Mouse (Mus musculus): ENCODE data around the gene Tssc4. TPM values are rescaled to one million over a fixed set of nuclear protein-coding genes. Genes with fewer than 3 reads are reported as not detected.

The Tssc4 gene
- total and polyA plus RNA-seq, 3 experiments = 44.1 to 55.1 (median 49.8) TPM

DNA sequence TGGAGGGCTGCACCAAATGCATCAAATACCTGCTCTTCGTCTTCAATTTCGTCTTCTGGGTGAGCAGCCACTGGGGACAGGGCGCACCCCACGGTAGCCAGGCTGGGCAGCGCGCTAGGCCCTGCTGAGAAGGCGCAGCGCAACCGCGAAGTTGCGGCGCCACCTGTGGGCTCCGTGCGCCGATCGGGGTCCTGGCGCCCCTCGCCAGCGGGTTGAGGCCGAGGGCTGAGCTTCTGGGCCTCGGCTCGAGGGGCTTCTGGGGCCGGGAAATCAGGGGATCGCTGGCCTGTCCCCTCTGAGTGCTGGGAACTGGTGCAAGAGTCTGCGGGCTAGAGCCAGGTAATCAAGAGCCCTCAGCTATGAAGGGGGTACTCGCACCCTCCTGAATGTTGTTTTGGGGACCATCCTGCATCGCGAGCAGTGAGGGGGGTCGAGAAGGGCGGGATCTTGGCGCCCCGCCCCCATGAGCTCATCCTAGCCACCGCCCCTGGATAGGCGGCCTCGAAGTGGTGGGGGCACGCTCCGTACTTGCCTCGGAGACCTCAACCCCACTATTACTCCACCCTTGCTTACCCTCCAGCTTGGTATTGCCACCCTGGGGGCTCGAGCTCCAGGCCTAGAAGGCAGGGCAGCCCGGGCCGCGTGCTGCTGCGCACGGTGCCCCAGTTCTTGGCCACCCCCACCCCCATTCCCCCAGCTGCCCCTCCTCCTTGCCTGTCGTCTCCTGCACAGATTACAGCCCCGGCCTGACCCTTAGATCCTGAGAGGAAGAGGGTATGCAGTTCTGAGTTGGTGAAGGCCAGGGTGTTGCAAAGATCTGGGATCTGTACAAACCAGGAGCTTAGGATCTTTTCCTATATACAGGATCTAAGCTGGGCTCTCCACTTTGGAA lies 15.8 kb upstream of the Tssc4 start:
- Histone ChIP-seq H3K36me3 (replicated peaks in 1 of 2; ENCODE audit: control insufficient read depth in 1 of 2, insufficient read depth in 1 of 2, low read length in 1 of 2) (peaks cover 21 to 44% of the 10 kb centered on the region in 2 experiments), H3K79me2 (replicated peaks; ENCODE audit: control insufficient read depth, extremely low read depth, insufficient read depth, poor library complexity, severe bottlenecking) (peaks cover 56% of the 10 kb centered on the region), H3K4me1 (ENCODE audit: control insufficient read depth in 1 of 2, insufficient read depth in 2 of 2) (peaks cover 33 to 62% of the 10 kb centered on the region in 2 experiments), H3K9me3 (replicated peaks; ENCODE audit: low read length) (no peaks in the 10 kb centered on the region), H3K27ac (ENCODE audit: insufficient read depth, low read depth) (peak overlapping the region; percentile 84), H3K9ac (ENCODE audit: insufficient read depth, low read depth) (peak overlapping the region; percentile 77), H3K4me2 (ENCODE audit: insufficient read depth, low read depth, poor library complexity, severe bottlenecking) (peak overlapping the region; percentile 78), H3K27me3 (replicated peaks) (no peaks in the 10 kb centered on the region), H3K4me3 (replicated peaks in 1 of 3; ENCODE audit: low read depth in 2 of 3, low read length in 2 of 3, poor library complexity in 1 of 3) (peak overlapping the region; percentile 79 to 91 (median 90))
- TF ChIP-seq USF2 (conservative IDR thresholded peaks at IDR 0.05; ENCODE audit: low read depth, low read length) = no peak
- peak; percentile 14 for TF ChIP-seq UBTF (IDR thresholded peaks at IDR 0.05; ENCODE audit: low read depth, low read length)
- TF ChIP-seq NELFE (IDR thresholded peaks at IDR 0.05; ENCODE audit: low read depth, low read length) = no peak
- TF ChIP-seq ZC3H11A (IDR thresholded peaks at IDR 0.05; ENCODE audit: low read depth, low read length) = no peak
- TF ChIP-seq BHLHE40 (IDR thresholded peaks at IDR 0.05; ENCODE audit: low read depth, low read length) = no peak
- no peak for TF ChIP-seq MXI1 (IDR thresholded peaks at IDR 0.05; ENCODE audit: low read depth, low read length)
- peak in 1 of 2 experiments; percentile 43; a peak in 2 of 4 replicates for TF ChIP-seq CTCF (conservative IDR thresholded peaks at IDR 0.05 in 1 of 2, IDR thresholded peaks at IDR 0.05 in 1 of 2; ENCODE audit: low read depth in 2 of 2, low read length in 2 of 2)
- TF ChIP-seq POLR2AphosphoS2 (IDR thresholded peaks at IDR 0.05; ENCODE audit: low read depth, low read length) = no peak
- TF ChIP-seq SIN3A (IDR thresholded peaks at IDR 0.05; ENCODE audit: low read length) = 0 out of 2 replicates have a peak, but pooled peaks have one; percentile 15
- no peak for TF ChIP-seq ELF1 (IDR thresholded peaks at IDR 0.05; ENCODE audit: low read depth, low read length)
- no peak for TF ChIP-seq ETS1 (conservative IDR thresholded peaks at IDR 0.05; ENCODE audit: low read depth, low read length)
- TF ChIP-seq HCFC1 (IDR thresholded peaks at IDR 0.05; ENCODE audit: low read depth, low read length) = no peak
- no peak for TF ChIP-seq IRF4 (IDR thresholded peaks at IDR 0.05; ENCODE audit: low read depth, low read length)
- TF ChIP-seq CHD1 (IDR thresholded peaks at IDR 0.05; ENCODE audit: low read depth, low read length) = no peak
- peak; percentile 27; the same call in 1 of the 2 replicates for TF ChIP-seq SMC3 (IDR thresholded peaks at IDR 0.05; ENCODE audit: low read depth, low read length)
- TF ChIP-seq KAT2A (IDR thresholded peaks at IDR 0.05; ENCODE audit: insufficient replicate concordance, low read length) = no peak
- TF ChIP-seq JUN (IDR thresholded peaks at IDR 0.05; ENCODE audit: insufficient read depth, low read depth, low read length) = no peak
- no peak for TF ChIP-seq MYC (IDR thresholded peaks at IDR 0.05; ENCODE audit: low read depth, low read length)
- no peak for TF ChIP-seq RCOR1 (conservative IDR thresholded peaks at IDR 0.05; ENCODE audit: low read depth, low read length)
- TF ChIP-seq MAFK (IDR thresholded peaks at IDR 0.05; ENCODE audit: insufficient replicate concordance, low read length) = no peak
- 0 out of 2 replicates have a peak, but pooled peaks have one; percentile 18 for TF ChIP-seq MAZ (IDR thresholded peaks at IDR 0.05; ENCODE audit: low read depth, low read length)
- no peak for TF ChIP-seq POLR2A (IDR thresholded peaks at IDR 0.05; ENCODE audit: low read depth, low read length)
- TF ChIP-seq NRF1 (IDR thresholded peaks at IDR 0.05; ENCODE audit: low read depth, low read length) = no peak
- TF ChIP-seq EP300 (IDR thresholded peaks at IDR 0.05; ENCODE audit: low read length) = no peak
- TF ChIP-seq CHD2 (IDR thresholded peaks at IDR 0.05; ENCODE audit: low read length) = no peak
- no peak for TF ChIP-seq MEF2A (IDR thresholded peaks at IDR 0.05; ENCODE audit: borderline replicate concordance, low read depth, low read length)
- no peak for TF ChIP-seq ZKSCAN1 (IDR thresholded peaks at IDR 0.05; ENCODE audit: borderline replicate concordance, low read depth, low read length)
- no peak for TF ChIP-seq JUND (conservative IDR thresholded peaks at IDR 0.05; ENCODE audit: low read depth, low read length)
- TF ChIP-seq GABPA (IDR thresholded peaks at IDR 0.05; ENCODE audit: insufficient replicate concordance, low read depth, low read length) = no peak
- no peak for TF ChIP-seq MAX (IDR thresholded peaks at IDR 0.05; ENCODE audit: low read length)
- TF ChIP-seq ZNF384 (IDR thresholded peaks at IDR 0.05; ENCODE audit: low read depth, low read length) = no peak
- peak; percentile 11; the same call in 1 of the 2 replicates for TF ChIP-seq TCF12 (IDR thresholded peaks at IDR 0.05; ENCODE audit: low read depth, low read length)
- peak; percentile 13 for TF ChIP-seq RAD21 (IDR thresholded peaks at IDR 0.05; ENCODE audit: low read depth, low read length)
- no peak for TF ChIP-seq E2F4 (IDR thresholded peaks at IDR 0.05; ENCODE audit: insufficient replicate concordance, low read depth, low read length)
- TF ChIP-seq PAX5 (IDR thresholded peaks at IDR 0.05; ENCODE audit: low read length) = no peak
- no peak for TF ChIP-seq ZMIZ1 (IDR thresholded peaks at IDR 0.05; ENCODE audit: low read depth, low read length)
- no peak for TF ChIP-seq TBP (conservative IDR thresholded peaks at IDR 0.05; ENCODE audit: low read depth, low read length)
- no peak for TF ChIP-seq USF1 (IDR thresholded peaks at IDR 0.05; ENCODE audit: low read depth, low read length)
- dilution Hi-C loops (cut with MboI; ENCODE audit: extremely low pct_ligation_motif_present, extremely low pct_unique_long_range_greater_than_20kb, low sequenced_read_pairs) (no loop called here), in situ Hi-C loops (cut with MboI; ENCODE audit: low pct_ligation_motif_present, low pct_unique_long_range_greater_than_20kb, low sequenced_read_pairs) (no loop called here)
- DNase-seq (ENCODE audit: extremely low read depth) = peak; percentile 56
